Mouse (Mus musculus): ENCODE measurements around the gene Gm15114.
"Not testable (repeated sequence)": the region's sequence is repeated elsewhere in the genome, so short reads cannot be mapped to it uniquely, and the experiment has no call there.

Gene Gm15114

GRCm38 (mm10) chrX:148488649-148489048 lies at the start of gene Gm15114:
TSS of gene Gm15114 (plus strand) at chrX:148488949.
- not testable (repeated sequence) for DNase-seq (ENCODE audit: low read depth, low spot score)

Measured in brain, adult 2 months (tissue).